Mouse (Mus musculus): ENCODE results near the gene Cst7. TPM values are rescaled to one million over a fixed set of nuclear protein-coding genes. Genes with fewer than 3 reads are reported as not detected.
"Not testable (repeated sequence)": the region's sequence is repeated elsewhere in the genome, so short reads cannot be mapped to it uniquely, and the experiment has no call there.

The Cst7 gene
- 0.48 and 0.71 TPM in 2 replicates for polyA plus RNA-seq (2012; rRNA removed)

DNA sequence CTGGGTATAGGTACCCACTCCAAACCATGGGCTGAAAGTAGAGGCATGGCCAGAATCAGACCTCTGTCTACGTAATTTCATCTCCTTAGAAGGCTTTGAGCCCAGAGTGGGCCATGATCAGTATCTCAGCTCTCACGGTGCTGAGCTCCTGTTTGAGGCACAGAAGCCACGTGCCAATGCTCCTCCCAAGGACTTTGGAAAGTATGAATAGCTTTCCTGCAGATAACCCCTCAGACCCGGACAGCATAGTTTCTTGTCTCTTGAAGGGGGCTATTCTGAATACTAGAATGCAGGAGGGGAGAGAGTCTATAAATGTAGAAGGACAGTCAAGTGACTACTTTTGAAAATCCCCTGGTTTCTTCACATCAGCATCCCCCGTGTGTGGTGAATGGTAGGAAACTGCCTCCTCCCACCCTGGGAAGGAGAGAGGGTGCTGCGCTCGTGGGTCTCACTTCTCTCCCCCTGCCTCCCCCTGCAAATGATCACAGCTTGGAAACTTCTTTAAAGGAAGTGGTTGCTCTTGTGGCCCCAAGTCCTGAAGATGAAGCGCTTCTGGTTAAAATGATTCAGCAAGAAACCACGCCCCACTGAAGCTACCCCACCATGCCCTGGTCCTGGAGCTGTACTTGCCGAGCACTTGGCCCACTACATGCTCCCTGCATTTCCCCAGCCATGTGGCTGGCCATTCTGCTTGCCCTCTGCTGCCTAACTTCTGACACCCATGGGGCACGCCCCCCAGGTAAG lies at the start of gene Cst7:
Gene Cst7 (plus strand): TSS at position 569 of the 744 bp plus-strand sequence.
- DNase-seq (ENCODE audit: low spot score) = no peak

DNA sequence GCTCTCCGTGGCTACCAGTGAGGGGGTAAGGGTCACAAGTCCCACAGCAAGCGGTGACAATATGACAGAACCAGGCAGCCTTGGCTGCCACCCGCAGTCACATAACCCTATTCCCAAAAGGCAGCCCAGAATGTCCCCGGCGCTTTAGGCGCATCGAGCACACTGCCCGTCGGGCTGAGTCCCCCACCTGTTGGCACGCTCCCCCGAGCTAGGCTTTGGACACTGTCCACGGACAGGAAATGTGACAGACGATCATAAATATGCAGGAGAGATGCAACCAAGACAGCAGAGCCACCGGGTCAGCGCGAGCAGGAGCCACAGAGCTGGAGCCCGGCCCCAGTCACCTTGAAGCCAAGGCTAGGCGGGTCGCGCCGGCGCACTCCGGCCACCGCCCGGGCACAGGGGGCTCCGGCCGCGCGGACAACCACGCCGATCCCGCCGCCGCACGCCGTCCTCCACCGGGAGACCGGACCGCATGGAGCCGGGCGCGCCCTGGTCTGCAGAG lies 44.5 kb upstream of the Cst7 start:
- DNase-seq (ENCODE audit: low spot score) = no peak

DNA sequence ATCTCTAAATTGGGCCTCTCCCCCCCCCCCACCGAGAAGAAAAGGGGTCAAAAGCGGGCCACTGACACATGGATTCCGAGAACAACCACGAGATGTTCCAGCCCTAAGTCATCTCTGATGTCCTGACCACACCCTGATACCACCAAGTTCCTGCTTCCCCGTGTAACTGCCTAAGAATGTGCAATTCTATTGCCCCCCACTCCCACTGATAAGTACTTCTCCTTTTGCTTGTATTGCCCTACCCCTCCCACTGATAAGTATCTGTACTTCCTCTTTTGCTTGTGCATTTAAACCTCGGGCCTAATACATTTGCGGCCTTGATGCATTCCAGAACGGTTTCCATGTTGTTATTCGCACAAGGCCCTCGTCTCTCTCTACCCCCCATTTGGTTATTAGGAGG lies 20.6 kb upstream of the Cst7 start:
- DNase-seq (ENCODE audit: low spot score) = not testable (repeated sequence)

DNA sequence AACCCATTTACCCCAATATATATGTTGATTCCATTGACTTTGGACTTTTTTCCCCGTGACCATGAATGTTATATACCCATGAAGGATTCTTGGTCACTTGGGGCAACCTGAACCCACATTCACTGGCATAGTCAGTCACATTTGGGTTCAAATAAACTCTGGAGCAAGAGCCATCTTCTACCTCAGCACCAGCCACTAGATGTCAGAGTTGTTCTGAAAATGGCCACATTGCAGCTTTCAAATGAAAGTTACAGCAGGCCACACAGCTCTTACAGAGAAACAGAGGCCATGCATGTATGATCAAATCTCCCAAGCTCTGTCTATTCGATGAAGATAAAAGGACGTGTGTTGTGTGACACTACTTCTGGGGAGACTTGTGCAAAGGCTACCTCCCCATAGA lies 11.6 kb upstream of the Cst7 start:
- no peak for DNase-seq (ENCODE audit: low spot score)

DNA sequence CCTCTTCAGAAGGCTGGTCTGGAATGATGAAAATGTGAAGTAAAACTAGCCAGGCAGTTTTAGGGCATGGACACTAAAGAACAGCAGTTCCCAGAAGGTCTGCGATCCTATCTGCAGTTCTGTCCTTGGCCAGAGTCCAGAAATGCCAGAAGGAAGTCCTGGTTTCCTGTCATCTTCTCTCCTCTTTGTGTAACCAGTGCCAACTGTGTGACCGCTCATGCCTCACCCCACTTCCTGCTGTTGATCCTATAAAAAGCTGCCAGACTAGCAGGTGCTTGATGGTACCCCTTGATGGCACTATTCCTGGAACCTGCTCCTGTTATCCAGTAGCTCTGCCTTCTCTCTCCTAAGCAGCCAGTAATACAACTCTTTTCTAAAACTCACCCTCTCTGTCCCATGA lies 3.2 kb upstream of the Cst7 start:
- DNase-seq (ENCODE audit: low spot score) = no peak

GRCm38 (mm10) chr2:150570761-150571160 lies 546 bp downstream of the Cst7 start:
- no peak for DNase-seq (ENCODE audit: low spot score)

DNA sequence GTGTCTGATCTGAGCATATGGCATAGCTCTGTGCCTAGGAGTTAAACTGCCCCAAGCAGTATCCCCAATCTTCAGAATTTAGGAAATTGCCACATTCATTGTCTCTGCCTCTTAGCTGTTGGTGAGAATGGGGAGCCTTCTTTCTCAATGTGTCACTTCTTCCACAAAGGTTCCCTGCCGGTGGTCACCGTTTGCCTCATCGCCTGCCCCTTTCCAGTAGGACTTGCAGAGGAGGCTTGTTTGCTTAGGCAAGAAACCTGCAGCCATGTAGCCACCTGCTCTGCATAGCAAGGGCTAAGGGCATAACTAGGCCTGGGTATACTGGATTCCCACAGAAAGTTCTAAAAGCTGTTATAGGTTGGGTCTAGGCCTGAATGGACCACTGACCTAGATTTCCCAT lies 2.2 kb downstream of the Cst7 start:
- no peak for DNase-seq (ENCODE audit: low spot score)

GRCm38 (mm10) chr2:150576256-150576655 lies 6.0 kb downstream of the Cst7 start:
- no peak for DNase-seq (ENCODE audit: low spot score)

DNA sequence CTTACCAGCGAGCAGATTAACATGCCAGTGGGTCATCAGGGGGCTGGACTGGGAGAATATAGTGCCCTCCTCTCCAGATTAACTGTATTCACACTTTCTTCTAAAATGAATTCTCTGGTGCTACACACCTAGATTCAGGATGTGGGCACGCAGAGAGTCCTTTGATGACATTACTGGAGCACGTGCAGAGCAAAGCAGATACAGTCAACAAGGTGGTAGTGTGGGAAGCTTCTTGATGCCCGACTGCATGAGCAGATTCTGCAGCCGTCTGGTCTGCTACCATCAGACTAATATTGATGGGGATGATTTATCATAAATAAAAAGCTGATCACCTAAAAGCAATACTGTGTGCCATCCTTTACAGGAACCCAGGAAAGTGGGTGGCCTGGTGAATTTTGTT lies 8.4 kb downstream of the Cst7 start:
- DNase-seq (ENCODE audit: low spot score) = no peak

GRCm38 (mm10) chr2:150579628-150580027 lies 9.4 kb downstream of the Cst7 start:
- no peak for DNase-seq (ENCODE audit: low spot score)

GRCm38 (mm10) chr2:150589076-150589475 lies 18.9 kb downstream of the Cst7 start:
- DNase-seq (ENCODE audit: low spot score) = no peak

DNA sequence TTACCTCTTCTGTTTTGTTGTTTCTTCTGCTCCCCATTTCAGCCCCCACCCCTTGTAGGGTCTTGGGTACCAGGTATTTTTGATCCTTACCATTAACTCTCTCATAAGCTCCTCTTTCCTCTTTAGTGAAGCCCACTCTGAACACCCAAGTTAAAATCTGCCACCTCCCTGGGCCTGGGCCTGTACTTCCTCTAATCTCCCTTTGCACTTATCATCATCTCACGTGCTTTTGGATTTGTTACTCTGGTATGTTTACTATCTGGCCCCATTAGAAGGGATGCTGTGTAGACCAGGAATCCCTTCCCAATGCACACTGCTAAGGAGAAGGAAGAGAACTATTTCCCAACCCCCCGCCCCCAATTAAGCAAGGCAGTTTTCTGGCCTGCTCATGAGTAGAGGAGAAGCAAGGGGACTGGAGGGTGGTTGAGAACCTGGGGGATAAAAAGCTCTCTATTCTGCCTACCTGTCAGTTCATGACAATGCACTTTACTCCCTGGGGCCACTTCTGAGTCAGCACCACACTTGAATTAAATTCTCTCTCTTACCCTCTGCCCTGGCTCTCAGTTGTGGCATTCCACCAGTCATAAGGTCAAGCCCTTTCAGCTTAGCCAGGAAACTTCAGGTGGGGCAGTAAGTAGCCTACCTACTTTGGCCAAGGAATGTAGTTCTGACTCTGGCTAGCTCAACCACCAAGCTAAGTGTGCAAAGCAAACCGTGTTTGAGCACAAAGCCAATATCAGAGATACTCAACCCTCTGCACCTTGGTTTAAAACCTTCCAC lies 25.4 kb downstream of the Cst7 start:
- DNase-seq (ENCODE audit: low spot score) = no peak

- DNase-seq (ENCODE audit: low spot score) = no peak
Observed at GRCm38 (mm10) chr2:150600263-150600662, 30.0 kb downstream of the Cst7 start.

DNA sequence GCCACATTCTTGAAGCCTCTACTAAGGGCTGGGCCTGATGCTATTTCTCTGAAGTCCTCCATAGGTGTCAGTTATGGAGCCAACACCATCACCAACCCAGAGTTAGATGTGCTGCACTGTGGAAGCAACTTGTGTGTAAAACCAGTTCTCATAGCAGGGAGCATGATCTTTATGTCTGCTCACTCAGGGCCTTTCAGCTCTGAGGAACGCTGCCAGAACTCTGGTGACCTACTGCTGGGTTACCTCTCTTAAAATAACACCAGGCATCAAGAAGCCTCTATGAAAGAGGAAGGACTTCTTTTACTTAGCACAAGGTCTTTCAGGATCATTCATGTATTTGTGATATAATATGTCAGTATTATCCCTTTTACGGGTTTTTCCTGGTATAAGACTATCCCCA lies 32.0 kb downstream of the Cst7 start:
- DNase-seq (ENCODE audit: low spot score) = no peak

GRCm38 (mm10) chr2:150604802-150605201 lies 34.6 kb downstream of the Cst7 start:
- no peak for DNase-seq (ENCODE audit: low spot score)

GRCm38 (mm10) chr2:150607086-150607485 lies 36.9 kb downstream of the Cst7 start:
- DNase-seq (ENCODE audit: low spot score) = no peak

- peak; percentile 82 for DNase-seq (ENCODE audit: low spot score)
Observed at GRCm38 (mm10) chr2:150608087-150608799, 38.0 kb downstream of the Cst7 start, which contains the start of gene Apmap. Apmap (minus strand) TSS chr2:150608567.

DNA sequence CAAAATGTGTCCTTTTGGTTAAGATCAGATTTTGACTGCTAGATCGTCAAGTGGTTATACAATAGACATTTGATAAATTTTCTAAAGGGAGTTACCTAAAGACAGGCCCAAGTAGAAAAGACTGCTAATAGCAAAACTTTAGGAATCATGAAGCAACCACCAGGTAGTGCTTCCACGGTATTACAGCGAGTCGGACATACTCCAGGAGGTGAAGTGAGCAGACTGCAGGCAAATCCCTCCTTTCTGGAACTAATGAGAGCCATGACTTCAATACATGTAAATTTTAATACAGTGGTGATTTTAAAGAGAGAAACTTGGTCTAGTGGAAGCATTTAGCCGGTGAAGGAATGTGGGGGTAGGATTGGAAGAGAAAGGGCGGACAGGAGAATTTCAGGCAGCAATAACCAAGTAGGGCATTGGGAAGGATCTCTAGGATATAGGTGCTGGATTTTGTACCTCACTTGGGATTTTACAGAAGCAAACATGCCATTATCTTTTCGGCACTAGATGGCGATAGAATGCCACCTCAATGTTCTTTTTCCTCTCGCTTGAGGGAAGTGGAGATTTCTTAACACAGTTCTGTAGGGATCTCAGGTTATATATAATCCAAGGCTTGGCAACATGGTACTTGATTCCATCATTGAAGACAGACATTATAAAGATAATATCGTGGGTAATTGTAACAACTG lies 38.8 kb downstream of the Cst7 start:
- no peak for DNase-seq (ENCODE audit: low spot score)

GRCm38 (mm10) chr2:150610097-150610496 lies 39.9 kb downstream of the Cst7 start:
- no peak for DNase-seq (ENCODE audit: low spot score)

DNA sequence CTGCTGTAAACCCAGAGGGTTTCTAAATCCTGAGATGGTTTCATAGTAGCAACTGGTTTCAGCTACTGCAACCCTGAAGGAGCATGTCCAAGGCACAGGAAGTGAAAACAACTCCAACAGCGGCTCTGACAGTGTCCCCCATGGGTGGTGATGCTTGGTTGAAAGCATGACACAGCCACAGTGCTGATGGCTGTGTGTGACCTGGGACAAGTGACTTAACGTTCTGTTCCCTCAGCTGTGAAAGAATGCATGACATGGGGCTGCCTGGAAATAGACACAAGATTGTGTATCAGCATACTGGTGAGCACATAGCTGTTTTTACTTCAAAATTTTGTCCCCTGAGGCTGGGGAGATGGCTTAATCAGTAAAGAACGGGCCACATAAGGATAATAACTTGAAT lies 51.5 kb downstream of the Cst7 start:
- no peak for DNase-seq (ENCODE audit: low spot score)

DNA sequence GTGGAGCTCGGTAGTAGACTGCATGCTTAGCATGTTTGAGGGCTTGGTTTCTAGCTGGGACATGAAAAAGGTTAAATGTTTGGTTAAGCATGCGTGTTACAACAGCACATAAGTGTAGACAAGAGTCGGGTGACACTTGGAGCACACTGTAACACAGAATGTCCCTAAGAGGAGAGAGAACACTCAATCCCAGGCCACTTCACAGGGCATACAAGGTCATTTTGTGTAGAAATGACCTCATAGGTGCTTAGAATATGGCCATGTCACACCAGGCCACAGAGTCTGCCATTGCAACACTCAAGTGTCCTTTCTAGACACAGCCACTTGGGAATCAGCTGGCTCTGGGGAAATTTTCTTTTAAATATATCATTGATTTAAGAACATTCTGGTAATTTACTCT lies 53.7 kb downstream of the Cst7 start:
- no peak for DNase-seq (ENCODE audit: low spot score)

GRCm38 (mm10) chr2:150624926-150625325 lies 54.7 kb downstream of the Cst7 start:
- DNase-seq (ENCODE audit: low spot score) = no peak

All from urinary bladder, adult 2 months (tissue).